Mouse (Mus musculus) monocyte, adult 5-6 weeks (primary cell): ENCODE measurements around the gene N4bp2. TPM values are rescaled to one million over a fixed set of nuclear protein-coding genes. Genes with fewer than 3 reads are reported as not detected.
A peak's percentile ranks its signal among the peaks of the same experiment; 100 is the strongest.
"Not testable (repeated sequence)": the region's sequence is repeated elsewhere in the genome, so short reads cannot be mapped to it uniquely, and the experiment has no call there.

ENCODE experiments used
- ATAC-seq: fragments of 153-309, 156-312 bp; replicated peaks from 2 replicates; pipeline ENCODE4 v1.8.0; 2017; ENCODE audit warnings: mild to moderate bottlenecking; ENCODE audit not compliant: low TSS enrichment, insufficient number of reproducible peaks, severe bottlenecking, poor library complexity, low FRiP score
- total RNA-seq: library from RNA; stranded (forward); fragments of 200-1000, 200-491, 200-594 nt; gene quantifications from 3 replicates; pipeline ENCODE4 v1.2.3, GENCODE M21; 2017

Gene N4bp2
- total RNA-seq, 1 experiment from 2014 or later = 33.1 TPM

- no peak for ATAC-seq
Measured at GRCm38 (mm10) chr5:65761921-65762320, 1.4 kb upstream of the N4bp2 start.

DNA sequence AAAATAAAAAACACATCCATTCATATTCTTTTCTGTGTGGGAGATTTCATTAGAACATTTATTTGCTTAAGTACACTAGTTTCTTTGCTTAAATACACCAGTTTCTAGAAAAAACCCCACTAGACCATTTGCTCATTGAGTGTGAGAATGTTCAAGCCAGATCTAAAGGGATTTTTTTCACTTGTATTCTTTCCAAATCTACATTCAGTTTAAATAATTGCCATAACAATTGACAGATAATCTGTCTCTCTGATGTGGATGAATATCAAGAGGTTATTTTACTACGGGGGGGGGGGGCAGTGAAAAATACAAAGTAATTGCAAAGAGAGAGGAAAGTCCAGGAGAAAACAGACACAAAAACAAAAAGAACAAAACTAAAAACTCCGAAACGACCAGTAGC lies 635 bp upstream of the N4bp2 start:
- ATAC-seq = no peak

GRCm38 (mm10) chr5:65763916-65764785 lies 830 bp downstream of the N4bp2 start:
- ATAC-seq = peak; percentile 38; the same call in 1 of the 2 replicates

DNA sequence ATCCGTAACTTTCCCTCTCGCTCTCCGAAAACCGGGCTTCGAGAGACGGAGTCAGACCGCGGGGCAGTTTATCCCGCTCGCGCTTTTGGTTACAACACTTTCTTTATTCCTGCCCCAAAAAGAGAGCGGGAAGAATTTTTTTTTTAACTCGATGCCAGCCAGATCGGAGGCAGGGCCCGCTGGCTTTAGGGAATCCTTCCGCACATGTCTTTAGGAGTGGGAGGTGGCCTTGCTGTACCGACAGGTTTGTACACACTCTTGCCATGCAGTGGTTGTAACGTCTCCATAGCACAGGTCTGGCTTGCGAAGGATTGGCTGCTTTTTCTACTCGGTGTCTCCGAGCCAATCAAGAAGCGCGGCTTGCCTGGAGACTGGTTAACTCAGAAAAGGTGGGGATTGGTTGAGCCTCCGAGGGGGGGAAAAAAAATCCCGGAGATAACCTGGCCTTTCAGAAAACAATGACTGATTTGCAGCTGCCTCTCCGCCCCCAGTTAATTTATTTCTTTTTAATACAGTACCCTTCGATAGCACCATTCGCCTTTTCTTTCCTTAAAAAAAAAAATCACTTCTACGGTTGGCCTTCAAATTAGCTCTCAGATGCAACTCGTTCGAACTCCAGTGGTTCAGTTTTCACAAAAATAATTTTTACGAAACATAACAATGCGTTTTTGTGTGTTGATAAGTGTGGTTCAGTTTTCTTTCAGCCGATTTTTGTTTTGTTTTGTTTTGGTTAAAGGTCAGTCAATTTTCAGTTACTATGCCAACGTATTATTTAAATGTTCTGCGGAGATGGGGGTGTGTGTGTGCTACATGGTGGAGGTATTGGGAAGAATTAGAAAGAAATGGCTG lies 1.7 kb downstream of the N4bp2 start:
- ATAC-seq = peak; percentile 96

DNA sequence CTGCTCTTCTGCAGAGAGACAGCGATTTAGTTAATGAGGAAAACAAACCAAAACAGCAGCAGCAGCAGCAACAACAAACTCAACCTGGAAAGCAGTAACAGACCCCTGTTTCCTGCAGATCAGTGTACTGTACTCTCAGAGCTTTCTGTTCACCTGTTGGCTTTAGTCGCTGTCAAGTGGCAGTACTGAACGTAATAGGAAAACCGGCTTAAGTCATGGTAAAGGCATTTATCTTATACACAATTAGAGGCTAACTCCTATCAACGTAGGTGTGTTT lies 2.3 kb downstream of the N4bp2 start:
- no peak for ATAC-seq

GRCm38 (mm10) chr5:65768007-65768406 lies 4.7 kb downstream of the N4bp2 start:
- ATAC-seq = no peak

GRCm38 (mm10) chr5:65770065-65770464 lies 6.7 kb downstream of the N4bp2 start:
- no peak for ATAC-seq

DNA sequence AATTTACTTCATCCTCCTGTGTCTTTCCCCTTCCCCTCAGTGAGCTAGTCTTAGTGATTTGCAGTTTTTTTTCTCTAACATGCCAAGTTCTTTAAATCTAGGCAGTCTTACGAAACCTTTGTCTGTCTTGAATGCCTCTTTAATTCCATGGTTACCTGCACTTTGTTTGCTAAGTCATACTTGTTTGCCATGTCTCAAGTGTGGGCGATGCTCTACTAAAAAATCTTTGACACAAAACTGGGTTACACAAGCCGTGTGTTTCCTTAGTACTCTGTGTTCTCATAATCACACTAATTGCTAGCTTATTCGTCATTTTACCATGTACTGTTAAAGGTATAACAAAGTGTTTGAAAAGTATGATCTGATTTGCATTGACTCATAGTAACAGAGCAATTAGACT lies 7.2 kb downstream of the N4bp2 start:
- no peak for ATAC-seq

DNA sequence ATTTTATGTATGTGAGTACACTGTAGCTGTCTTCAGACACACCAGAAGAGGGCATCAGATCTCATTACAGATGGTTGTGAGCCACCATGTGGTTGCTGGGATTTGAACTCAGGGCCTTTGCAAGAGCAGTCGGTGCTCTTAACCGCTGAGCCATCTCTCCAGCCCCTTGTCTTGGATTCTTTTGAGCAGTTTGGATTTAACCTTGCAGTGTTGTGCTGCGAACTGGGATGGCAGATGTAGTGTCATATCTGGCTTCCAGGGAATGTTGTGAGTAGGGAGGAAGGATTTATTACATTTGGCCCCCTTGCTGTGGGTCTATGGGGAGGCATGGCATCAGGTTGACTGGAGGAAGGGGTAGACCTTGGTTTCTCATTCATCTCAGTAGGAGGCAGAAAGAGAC lies 10.6 kb downstream of the N4bp2 start:
- ATAC-seq = not testable (repeated sequence)

GRCm38 (mm10) chr5:65776166-65776565 lies 12.8 kb downstream of the N4bp2 start:
- ATAC-seq = no peak

- ATAC-seq = no peak
Measured at GRCm38 (mm10) chr5:65776907-65777306, 13.6 kb downstream of the N4bp2 start.

DNA sequence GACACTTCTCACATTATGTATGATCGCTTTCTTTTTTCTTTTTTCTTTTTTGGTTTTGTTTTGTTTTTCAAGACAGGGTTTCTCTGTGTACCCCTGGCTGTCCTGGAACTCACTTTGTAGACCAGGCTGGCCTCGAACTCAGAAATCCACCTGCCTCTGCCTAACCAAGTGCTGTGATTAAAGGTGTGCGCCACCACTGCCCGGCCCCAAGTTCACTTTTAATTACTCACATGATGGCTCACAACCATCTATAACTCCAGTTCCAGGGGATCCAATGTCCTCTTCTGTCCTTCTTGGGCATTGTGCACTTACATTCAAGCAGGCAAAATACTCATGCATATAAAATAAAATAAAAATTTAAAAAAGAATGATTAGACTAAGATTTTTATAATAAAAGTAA lies 15.7 kb downstream of the N4bp2 start:
- not testable (repeated sequence) for ATAC-seq

DNA sequence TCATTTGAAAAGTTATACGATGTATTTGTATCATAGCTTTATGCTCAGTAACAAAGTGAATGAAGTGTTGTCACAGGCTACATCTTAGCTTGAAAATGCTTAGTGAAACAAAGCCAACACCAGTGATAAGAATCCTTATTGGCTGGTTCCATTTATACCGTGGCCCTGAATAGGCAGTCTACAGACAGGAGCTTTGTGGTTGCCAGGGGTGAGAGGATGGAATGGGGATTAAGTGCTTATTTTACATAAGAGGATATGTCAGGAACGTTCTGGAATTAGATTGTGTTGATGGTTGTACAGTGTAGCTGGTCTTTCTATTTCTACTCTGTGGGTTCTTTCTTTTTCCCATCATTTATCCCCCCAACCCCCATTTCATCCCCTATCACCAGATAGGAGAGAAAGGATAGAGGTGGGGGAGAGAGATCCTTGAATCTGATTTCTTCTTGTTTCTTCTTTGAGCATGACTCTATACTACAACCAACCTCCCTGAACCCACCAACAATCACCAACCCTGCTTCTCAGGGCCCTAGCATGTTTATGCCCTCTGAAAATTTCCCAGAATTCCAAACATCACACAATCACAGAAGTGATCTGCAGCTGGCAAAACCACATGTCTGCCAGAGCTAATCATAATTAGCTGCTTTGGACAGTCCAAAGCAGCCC lies 16.2 kb downstream of the N4bp2 start:
- no peak for ATAC-seq

GRCm38 (mm10) chr5:65781147-65781715 lies 17.9 kb downstream of the N4bp2 start:
- ATAC-seq = no peak

GRCm38 (mm10) chr5:65781769-65782715 lies 18.7 kb downstream of the N4bp2 start:
- no peak for ATAC-seq

- ATAC-seq = no peak
Measured at GRCm38 (mm10) chr5:65790604-65791225, 27.4 kb downstream of the N4bp2 start.

GRCm38 (mm10) chr5:65794202-65794601 lies 30.9 kb downstream of the N4bp2 start:
- no peak for ATAC-seq

DNA sequence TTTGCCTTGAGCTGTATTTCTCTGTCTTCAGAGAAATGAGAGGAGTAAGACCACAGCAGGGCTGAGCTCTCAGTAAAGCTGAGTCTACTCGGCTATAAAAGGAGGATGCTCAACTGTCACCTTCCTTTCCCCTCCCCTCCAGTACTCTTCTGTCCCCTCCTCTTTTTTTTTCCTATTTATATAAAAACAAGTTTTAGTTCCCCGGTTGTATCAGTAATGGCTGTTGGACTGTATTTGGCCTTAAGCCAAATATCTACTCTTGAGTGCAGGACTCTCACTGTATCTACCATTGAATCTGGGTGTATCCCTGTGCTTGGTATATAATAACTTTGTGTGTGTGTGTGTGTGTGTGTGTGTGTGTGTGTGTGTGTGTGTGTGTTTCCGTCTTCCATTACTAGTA lies 31.4 kb downstream of the N4bp2 start:
- ATAC-seq = no peak
